Mouse (Mus musculus): ENCODE data around the gene Oscp1. TPM values are rescaled to one million over a fixed set of nuclear protein-coding genes. Genes with fewer than 3 reads are reported as not detected.

Gene Oscp1
- polyA plus RNA-seq, 1 experiment from 2014 or later, result 27.8 TPM

- no peak for ATAC-seq
- no peak overlapping the region for H3K9ac ChIP-seq
- no peaks in the 10 kb centered on the region for H3K9me3 ChIP-seq (replicated peaks)
- peaks cover 65% of the 10 kb centered on the region for H3K36me3 ChIP-seq (ENCODE audit: poor library complexity, severe bottlenecking)
- no peaks in the 10 kb centered on the region for H3K27me3 ChIP-seq
- H3K27ac ChIP-seq, result no peak overlapping the region; the same call in 1 of the 2 replicates
- H3K4me2 ChIP-seq, result no peak overlapping the region
- H3K4me1 ChIP-seq, result peaks cover under 1% of the 10 kb centered on the region; the same call in 1 of the 2 replicates
- H3K4me3 ChIP-seq, result no peak overlapping the region
- 87% methylated on average over 4 of the region's 4 CpGs for WGBS
These were observed 79.4 kb downstream of the Oscp1 start for GRCm38 (mm10) chr4:126137773-126138172.

GRCm38 (mm10) chr4:126141021-126141420 lies 82.7 kb downstream of the Oscp1 start:
- peaks cover 45% of the 10 kb centered on the region for H3K36me3 ChIP-seq (ENCODE audit: poor library complexity, severe bottlenecking)
- 79% methylated on average over 4 of the region's 5 CpGs for WGBS
- H3K9me3 ChIP-seq (replicated peaks), result no peaks in the 10 kb centered on the region
- ATAC-seq, result no peak
- no peaks in the 10 kb centered on the region for H3K4me1 ChIP-seq
- H3K27ac ChIP-seq, result no peak overlapping the region
- H3K4me3 ChIP-seq, result no peak overlapping the region
- H3K9ac ChIP-seq, result no peak overlapping the region
- no peak overlapping the region for H3K4me2 ChIP-seq
- no peaks in the 10 kb centered on the region for H3K27me3 ChIP-seq

Other genes with a start within 250 kb of the Oscp1 start
- 0.10 and 0.21 TPM in 2 replicates for gene Csf3r, start 34.0 kb upstream of the Oscp1 start, polyA plus RNA-seq (2015; fragmentation: Nextera tagmentation; extraction: Ambion mirVana)
- gene Mrps15, start 11.6 kb upstream of the Oscp1 start, polyA plus RNA-seq (2015; fragmentation: Nextera tagmentation; extraction: Ambion mirVana), result 122 and 125 TPM in 2 replicates
- 55.9 and 56.0 TPM in 2 replicates for gene Lsm10, start 38.1 kb downstream of the Oscp1 start, polyA plus RNA-seq (2015; fragmentation: Nextera tagmentation; extraction: Ambion mirVana)
- 34.2 and 36.1 TPM in 2 replicates for gene Stk40, start 45.4 kb downstream of the Oscp1 start, polyA plus RNA-seq (2015; fragmentation: Nextera tagmentation; extraction: Ambion mirVana)
- 7.9 and 8.1 TPM in 2 replicates for gene Eva1b, start 89.2 kb downstream of the Oscp1 start, polyA plus RNA-seq (2015; fragmentation: Nextera tagmentation; extraction: Ambion mirVana)
- gene Sh3d21, start 104.9 kb downstream of the Oscp1 start, polyA plus RNA-seq (2015; fragmentation: Nextera tagmentation; extraction: Ambion mirVana), result 0.39 and 0.41 TPM in 2 replicates
- 194 and 202 TPM in 2 replicates for gene Thrap3, start 144.2 kb downstream of the Oscp1 start, polyA plus RNA-seq (2015; fragmentation: Nextera tagmentation; extraction: Ambion mirVana)
- gene Map7d1, start 197.8 kb downstream of the Oscp1 start, polyA plus RNA-seq (2015; fragmentation: Nextera tagmentation; extraction: Ambion mirVana), result 53.5 and 58.2 TPM in 2 replicates
- 141 and 143 TPM in 2 replicates for gene Trappc3, start 203.8 kb downstream of the Oscp1 start, polyA plus RNA-seq (2015; fragmentation: Nextera tagmentation; extraction: Ambion mirVana)
- 0.96 and 1.4 TPM in 2 replicates for gene Col8a2, start 228.2 kb downstream of the Oscp1 start, polyA plus RNA-seq (2015; fragmentation: Nextera tagmentation; extraction: Ambion mirVana)

All from forebrain, embryonic 13.5 days (tissue).